Mouse (Mus musculus) ES-E14 (cell line): ENCODE results near the gene Sema4f. TPM values are rescaled to one million over a fixed set of nuclear protein-coding genes. Genes with fewer than 3 reads are reported as not detected.

Experiments
- DNase-seq: peaks from one replicate; pipeline ENCODE4 v3.0.0-alpha.2; 2013; ENCODE audit warnings: low read depth, low spot score
- H3K27ac ChIP-seq: 2 replicates; pipeline ENCODE4 v1.5.1; 2012; ENCODE audit warnings: low read depth, mild to moderate bottlenecking, low read length, moderate library complexity, mixed read lengths; ENCODE audit not compliant: poor library complexity, insufficient read depth, severe bottlenecking
- H3K36me3 ChIP-seq: 2 replicates; pipeline ENCODE4 v1.6.1; 2012; ENCODE audit warnings: mild to moderate bottlenecking, low read length, moderate library complexity, mixed read lengths; ENCODE audit not compliant: control insufficient read depth, poor library complexity, insufficient read depth, severe bottlenecking
- H3K4me1 ChIP-seq, 2 experiments: fragments of 150-350 bp in 1 of 2; sonication (generic) in 1 of 2; 2 replicates each; pipeline ENCODE4 v1.6.1; 2012; ENCODE audit warnings: low read length in 2 of 2, mild to moderate bottlenecking in 1 of 2, mixed read lengths in 1 of 2; ENCODE audit not compliant: control insufficient read depth in 2 of 2, insufficient read depth in 2 of 2, poor library complexity in 1 of 2
- H3K4me3 ChIP-seq, 2 experiments: fragments of 150-350 bp in 1 of 2; sonication (generic) in 1 of 2; 2 replicates each; pipeline ENCODE4 v1.5.1; 2012; ENCODE audit warnings: low read length in 2 of 2, low read depth in 1 of 2, mild to moderate bottlenecking in 1 of 2, mixed read lengths in 1 of 2; ENCODE audit not compliant: insufficient read depth in 1 of 2, poor library complexity in 1 of 2, severe bottlenecking in 1 of 2
- H3K9ac ChIP-seq: 2 replicates; pipeline ENCODE4 v1.6.1; 2012; ENCODE audit warnings: low read depth, mild to moderate bottlenecking, low read length, mixed read lengths; ENCODE audit not compliant: poor library complexity, insufficient read depth, severe bottlenecking
- H3K9me3 ChIP-seq: fragments of 150-350 bp; sonication (generic); 2 replicates; pipeline ENCODE4 v1.6.1; 2012; ENCODE audit warnings: low read depth, mild to moderate bottlenecking, low read length; ENCODE audit not compliant: control insufficient read depth, insufficient read depth
- CHD2 ChIP-seq: IDR thresholded peaks from 2 replicates; pipeline ENCODE4 v1.6.1; 2014; ENCODE audit warnings: mild to moderate bottlenecking, low read depth, low read length, inconsistent platforms
- HCFC1 ChIP-seq: IDR thresholded peaks from 2 replicates; pipeline ENCODE4 v1.6.1; 2012; ENCODE audit warnings: low read length, inconsistent platforms, borderline replicate concordance; ENCODE audit not compliant: insufficient read depth
- MAFK ChIP-seq: IDR thresholded peaks from 2 replicates; pipeline ENCODE4 v1.6.1; 2014; ENCODE audit warnings: mild to moderate bottlenecking, low read depth, low read length, inconsistent platforms; ENCODE audit not compliant: insufficient read depth
- ZC3H11A ChIP-seq: IDR thresholded peaks from 2 replicates; pipeline ENCODE4 v1.6.1; 2012; ENCODE audit warnings: low read depth, mild to moderate bottlenecking, inconsistent platforms, low read length, borderline replicate concordance
- ZNF384 ChIP-seq: IDR thresholded peaks from 2 replicates; pipeline ENCODE4 v1.6.1; 2012; ENCODE audit warnings: low read depth, low read length, inconsistent platforms
- in situ Hi-C, 2 experiments: fragments of 600-800 bp; cut with MboI; formaldehyde crosslinking; loops; one replicate each; pipeline ENCODE4 v1.15.1; 2025; ENCODE audit warnings: low sequenced_read_pairs in 2 of 2, inconsistent platforms in 1 of 2; ENCODE audit not compliant: unreplicated experiment in 2 of 2
- total RNA-seq: library from RNA; depleted of rRNA; stranded (reverse); fragments of 300-350 nt; gene quantifications from 2 replicates; pipeline ENCODE4 v1.2.3, GENCODE M21; 2012

The Sema4f gene
- total RNA-seq, 1 experiment: 2.3 TPM

DNA sequence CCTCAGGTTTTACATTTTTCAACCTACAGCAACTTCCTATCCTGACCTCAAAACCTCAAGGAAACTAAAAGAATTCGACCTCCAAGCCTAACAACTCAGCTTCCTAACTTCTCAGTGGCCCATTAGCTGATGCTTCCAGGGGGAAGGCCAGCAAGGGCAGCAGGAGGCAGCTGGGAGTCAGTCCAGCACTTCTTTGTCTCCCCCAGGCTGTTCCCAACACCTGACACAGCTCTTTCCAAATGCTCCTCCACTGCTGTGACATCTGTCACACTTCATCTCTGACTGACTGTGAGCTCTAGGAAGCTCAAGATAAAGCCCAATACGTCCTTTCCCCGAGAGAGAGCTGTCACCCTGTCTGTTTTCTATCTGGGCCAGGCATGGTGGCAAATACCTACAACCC lies 55.0 kb downstream of the Sema4f start:
- TF ChIP-seq HCFC1: no peak
- no peak for TF ChIP-seq ZC3H11A
- no peak for TF ChIP-seq CHD2
- H3K4me3 ChIP-seq: no peak overlapping the region
- no peaks in the 10 kb centered on the region for H3K9me3 ChIP-seq
- H3K4me1 ChIP-seq: peaks cover 0 to 3% of the 10 kb centered on the region in 2 experiments; a peak in 2 of 4 replicates
- H3K36me3 ChIP-seq: no peaks in the 10 kb centered on the region
- in situ Hi-C loops: loop anchor here in 1 of 2 experiments (25.0 kb wide), 2 partner anchors 472 to 897 kb away; partner anchors contain the start of gene Tacr1
- H3K9ac ChIP-seq: no peak overlapping the region
- H3K27ac ChIP-seq: no peak overlapping the region
- no peak for DNase-seq

- peak overlapping the region; percentile 38 to 58 for H3K4me3 ChIP-seq
Observed at GRCm38 (mm10) chr6:82881485-82882096, 58.0 kb downstream of the Sema4f start.

GRCm38 (mm10) chr6:82880807-82881206 lies 58.8 kb downstream of the Sema4f start:
- in situ Hi-C loops: loop anchor here in 1 of 2 experiments (25.0 kb wide), 2 partner anchors 469 to 894 kb away; partner anchors contain the start of gene Tacr1
- Histone ChIP-seq H3K9ac (no peak overlapping the region), H3K36me3 (no peaks in the 10 kb centered on the region), H3K4me3 (no peak overlapping the region), H3K9me3 (no peaks in the 10 kb centered on the region), H3K4me1 (peaks cover 0 to 1% of the 10 kb centered on the region in 2 experiments; a peak in 1 of 4 replicates), H3K27ac (no peak overlapping the region)
- no peak for DNase-seq
- TF ChIP-seq ZC3H11A (no peak), HCFC1 (no peak), ZNF384 (no peak), MAFK (no peak), CHD2 (no peak)

More at GRCm38 (mm10) chr6:82881485-82882096, 58.0 kb downstream of the Sema4f start:
- no peak overlapping the region for H3K27ac ChIP-seq
- DNase-seq: no peak
- no peaks in the 10 kb centered on the region for H3K9me3 ChIP-seq
- H3K9ac ChIP-seq: peak overlapping the region; percentile 20; the same call in 1 of the 2 replicates
- peaks cover 1 to 3% of the 10 kb centered on the region in 2 experiments; a peak in 2 of 4 replicates for H3K4me1 ChIP-seq
- TF ChIP-seq CHD2 (no peak), ZNF384 (no peak), ZC3H11A (no peak; the same call in 1 of the 2 replicates), MAFK (peak; percentile 15; the same call in 1 of the 2 replicates), HCFC1 (no peak)
- H3K36me3 ChIP-seq: no peaks in the 10 kb centered on the region
- in situ Hi-C loops: loop anchor here in 1 of 2 experiments (25.0 kb wide), 2 partner anchors 469 to 894 kb away; partner anchors contain the start of gene Tacr1

GRCm38 (mm10) chr6:82879463-82880089 lies 60.0 kb downstream of the Sema4f start:
- DNase-seq: no peak
- H3K36me3 ChIP-seq: no peaks in the 10 kb centered on the region
- no peak overlapping the region for H3K27ac ChIP-seq
- in situ Hi-C loops: loop anchor here in 1 of 2 experiments (25.0 kb wide), 2 partner anchors 467 to 892 kb away; partner anchors contain the start of gene Tacr1
- no peak overlapping the region for H3K9ac ChIP-seq
- TF ChIP-seq ZNF384 (no peak), MAFK (no peak), HCFC1 (no peak), ZC3H11A (no peak), CHD2 (no peak)
- no peak overlapping the region for H3K4me3 ChIP-seq
- H3K9me3 ChIP-seq: no peaks in the 10 kb centered on the region
- H3K4me1 ChIP-seq: peaks cover 0 to 1% of the 10 kb centered on the region in 2 experiments; a peak in 1 of 4 replicates
